Mouse (Mus musculus) spleen, postnatal 10 days (tissue): ENCODE results near the gene Dennd6a.
"Not testable (repeated sequence)": the region's sequence is repeated elsewhere in the genome, so short reads cannot be mapped to it uniquely, and the experiment has no call there.

ENCODE experiments used
- DNase-seq, 2 experiments: peaks; one replicate each; pipeline ENCODE4 v3.0.0; 2021 to 2022; ENCODE audit warnings: low spot score in 2 of 2

Gene Dennd6a

DNA sequence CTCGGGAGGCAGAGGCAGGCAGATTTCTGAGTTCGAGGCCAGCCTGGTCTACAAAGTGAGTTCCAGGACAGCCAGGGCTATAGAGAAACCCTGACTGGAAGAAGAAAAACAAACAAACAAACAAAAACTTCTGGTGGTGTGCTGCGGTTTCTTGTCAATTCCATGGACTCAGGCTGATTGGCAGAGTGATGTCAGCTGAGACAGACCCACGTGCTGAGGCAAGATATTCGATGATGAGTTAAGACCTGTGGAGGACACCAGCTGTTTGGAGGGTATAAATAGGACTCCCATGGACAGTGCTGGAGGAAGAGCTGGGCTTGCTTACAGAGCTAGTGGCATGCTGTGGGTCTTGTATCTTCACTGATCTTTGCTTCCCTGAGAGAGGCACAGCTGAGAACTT is at the start of gene Dennd6a:
Dennd6a (plus strand) TSS at position 301 of the 400 bp plus-strand sequence.
- DNase-seq, result not testable (repeated sequence)

DNA sequence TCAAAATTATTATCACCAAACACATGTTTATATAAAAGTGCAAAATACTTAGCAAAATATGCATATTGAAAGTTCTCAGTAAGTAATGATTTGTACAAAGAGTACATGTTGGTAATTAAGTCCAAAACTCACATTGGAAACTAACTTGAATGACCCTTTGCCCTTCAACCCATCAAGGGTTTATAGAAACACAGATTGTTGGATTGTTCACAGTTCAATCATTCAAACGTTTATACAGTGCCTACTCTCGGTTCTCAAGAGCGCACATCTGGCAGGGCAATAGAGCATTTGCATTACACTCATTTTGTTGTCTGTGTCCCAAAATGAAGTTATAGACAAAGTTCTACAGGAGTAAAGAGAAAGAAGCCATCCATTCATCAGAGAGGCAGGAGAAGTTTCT is 47.7 kb upstream of the Dennd6a start:
- no peak for DNase-seq

DNA sequence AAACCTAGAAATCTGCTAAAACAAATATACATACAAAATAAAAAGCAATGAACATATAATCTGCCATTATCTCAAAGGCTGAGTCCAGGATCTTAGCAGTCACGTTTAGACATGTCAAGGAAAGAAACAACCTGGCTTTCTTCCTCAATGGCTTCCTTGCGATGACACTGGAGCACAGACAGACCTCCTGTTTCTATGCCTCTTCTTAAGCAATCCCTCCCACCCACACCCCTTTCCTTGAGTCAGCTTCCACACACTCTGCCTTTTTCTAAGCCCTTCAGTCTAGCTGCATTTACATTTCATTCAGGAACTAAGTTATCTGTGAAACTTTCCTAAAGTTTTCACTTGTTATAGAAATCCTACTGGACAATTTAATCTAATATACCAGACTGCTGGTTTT is 45.4 kb upstream of the Dennd6a start:
- no peak for DNase-seq

DNA sequence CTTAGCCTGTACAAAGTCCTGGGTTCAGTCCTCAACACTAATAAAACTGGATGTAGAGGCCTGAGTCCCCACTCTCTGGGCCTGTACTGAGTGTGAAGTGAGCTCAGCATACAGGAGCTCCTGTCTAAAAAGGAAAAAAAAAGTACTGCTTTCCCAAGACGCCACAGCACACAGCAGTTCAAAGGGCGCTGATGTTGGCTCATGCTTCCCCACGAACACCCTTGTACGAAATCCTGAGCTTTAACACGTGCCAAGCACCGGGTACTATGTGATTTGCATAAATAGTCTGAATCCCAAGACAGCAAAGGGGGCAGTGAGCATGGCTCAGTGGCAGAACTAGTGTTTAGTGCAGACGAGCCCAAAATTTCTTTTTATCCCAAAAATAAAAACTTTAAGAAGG is 43.3 kb upstream of the Dennd6a start:
- DNase-seq, result no peak

DNA sequence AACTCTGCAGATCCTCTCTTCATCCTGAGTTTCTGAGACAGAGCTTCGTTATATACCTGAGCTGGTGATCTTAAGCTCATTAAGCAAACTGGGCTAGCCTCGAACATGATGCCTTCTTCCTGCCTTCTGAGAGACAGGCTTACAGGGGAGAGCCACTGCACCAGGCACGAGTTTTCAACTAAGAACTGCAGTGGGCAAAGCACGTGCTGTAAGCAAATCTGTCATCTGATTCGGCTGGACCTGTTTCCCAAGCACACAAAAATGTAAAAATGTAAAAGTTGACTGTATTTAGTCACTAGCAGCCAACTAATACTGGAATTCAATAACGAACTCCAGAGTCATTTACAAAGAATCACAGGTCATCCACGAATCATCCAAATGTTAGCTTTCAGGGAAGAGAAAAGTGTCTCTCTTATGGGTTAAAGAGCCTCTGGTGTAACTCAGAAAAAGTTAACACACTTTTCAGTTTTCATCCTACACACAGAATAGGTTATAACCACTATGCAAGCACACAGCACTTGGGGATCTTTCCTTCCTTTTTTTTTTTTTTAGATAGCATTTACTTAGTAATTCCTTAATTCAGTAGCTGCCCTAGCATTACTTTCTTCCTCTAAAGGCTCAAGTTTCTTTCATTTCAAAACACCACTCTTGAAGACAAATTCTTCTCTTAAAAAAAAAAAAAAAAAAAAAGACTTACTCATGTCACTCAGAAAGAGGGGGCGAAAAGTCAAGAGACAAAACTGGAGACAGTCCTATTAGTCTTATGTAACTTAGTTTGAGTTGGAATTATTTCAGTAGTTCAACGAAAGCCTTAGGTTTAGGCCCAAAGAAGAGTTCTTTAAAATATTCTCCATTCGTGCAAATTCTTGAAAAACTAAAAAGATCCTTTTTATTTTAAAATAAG is 42.0 kb upstream of the Dennd6a start:
- no peak for DNase-seq

DNA sequence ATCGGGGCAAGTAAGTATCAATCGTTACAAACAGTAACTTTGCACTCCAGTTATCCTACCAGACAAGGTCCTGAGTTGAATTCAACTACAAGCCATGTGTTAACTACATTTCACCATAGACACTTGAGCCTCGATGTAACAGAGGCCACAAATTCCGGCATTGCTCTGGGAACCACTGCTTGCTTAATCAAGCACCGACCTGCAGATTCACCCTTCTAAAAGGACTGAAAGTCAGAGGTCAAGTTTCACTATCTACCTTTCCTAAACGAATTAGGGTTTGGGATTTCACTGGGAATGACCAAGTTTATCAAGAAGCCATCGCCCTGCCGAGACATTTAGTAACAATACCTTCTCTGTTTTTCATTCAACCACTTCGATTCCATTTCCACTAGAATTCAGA is 40.9 kb upstream of the Dennd6a start:
- DNase-seq, result peak in 1 of 2 experiments; percentile 10

DNA sequence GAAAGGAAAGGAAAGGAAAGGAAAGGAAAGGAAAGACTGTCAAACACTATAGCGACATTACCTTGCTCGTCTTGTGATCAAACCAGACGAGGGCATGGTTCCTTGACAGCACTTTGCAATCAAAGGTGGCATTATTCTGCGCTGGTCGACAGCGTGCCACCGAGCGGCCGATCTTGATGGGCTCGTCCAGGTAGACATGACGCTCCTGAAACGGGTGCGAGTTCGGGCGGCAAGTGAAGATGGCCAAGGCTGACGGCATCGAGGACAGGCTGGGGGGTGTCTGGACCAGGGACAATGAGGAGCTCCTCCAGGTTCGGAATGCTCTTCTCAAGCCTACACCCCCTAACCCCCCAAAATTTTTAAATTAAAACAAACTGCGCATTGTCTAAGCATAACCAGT is 40.4 kb upstream of the Dennd6a start:
- DNase-seq, result peak; percentile 45 to 46

DNA sequence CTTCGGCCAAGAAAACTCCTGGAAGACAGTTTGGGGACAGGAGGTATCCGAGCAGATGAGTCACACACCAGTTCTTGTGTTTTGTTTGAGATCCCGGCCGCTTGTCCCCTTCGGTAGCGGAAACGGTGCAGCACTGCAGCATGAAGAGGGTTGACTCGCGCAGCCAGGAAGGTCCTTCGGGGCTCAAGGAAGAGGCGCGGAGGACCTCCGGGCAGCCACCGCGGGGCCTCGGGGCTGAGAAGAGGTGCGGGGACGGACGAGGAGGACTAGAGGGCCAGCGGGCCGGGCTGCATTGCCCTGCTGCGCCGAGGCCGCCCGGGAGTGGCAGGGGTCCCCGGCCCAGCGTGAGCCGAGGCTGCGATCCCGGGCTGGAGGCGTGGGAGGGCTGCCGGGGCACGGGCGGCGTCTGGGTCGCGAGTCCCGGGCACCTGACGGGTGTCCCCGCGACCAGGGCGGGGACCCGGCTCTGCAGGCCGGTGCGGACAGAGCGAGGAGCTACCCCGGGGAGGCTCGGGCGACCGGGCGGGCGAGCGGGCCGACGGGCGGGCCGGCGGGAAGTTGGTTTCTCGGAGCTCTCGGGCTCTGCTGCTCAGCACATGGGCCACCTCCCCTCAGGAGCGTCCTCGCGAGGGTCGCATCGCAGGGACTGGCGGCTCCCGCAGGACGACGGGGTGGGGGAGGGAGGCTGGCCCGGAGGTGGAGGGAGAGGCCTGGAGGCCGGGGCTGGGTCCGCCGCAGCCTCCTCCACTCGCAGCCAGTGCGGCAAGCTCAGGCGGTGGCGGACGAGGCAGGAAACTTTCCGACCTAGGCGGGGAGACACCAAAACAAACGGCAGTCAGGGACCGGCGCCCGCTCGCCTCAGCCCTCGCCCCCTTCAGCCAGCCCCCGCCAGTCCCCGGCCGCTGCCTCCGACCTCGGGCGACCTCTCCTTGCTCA is 39.6 kb upstream of the Dennd6a start:
- DNase-seq, result peak; percentile 68 to 79

DNA sequence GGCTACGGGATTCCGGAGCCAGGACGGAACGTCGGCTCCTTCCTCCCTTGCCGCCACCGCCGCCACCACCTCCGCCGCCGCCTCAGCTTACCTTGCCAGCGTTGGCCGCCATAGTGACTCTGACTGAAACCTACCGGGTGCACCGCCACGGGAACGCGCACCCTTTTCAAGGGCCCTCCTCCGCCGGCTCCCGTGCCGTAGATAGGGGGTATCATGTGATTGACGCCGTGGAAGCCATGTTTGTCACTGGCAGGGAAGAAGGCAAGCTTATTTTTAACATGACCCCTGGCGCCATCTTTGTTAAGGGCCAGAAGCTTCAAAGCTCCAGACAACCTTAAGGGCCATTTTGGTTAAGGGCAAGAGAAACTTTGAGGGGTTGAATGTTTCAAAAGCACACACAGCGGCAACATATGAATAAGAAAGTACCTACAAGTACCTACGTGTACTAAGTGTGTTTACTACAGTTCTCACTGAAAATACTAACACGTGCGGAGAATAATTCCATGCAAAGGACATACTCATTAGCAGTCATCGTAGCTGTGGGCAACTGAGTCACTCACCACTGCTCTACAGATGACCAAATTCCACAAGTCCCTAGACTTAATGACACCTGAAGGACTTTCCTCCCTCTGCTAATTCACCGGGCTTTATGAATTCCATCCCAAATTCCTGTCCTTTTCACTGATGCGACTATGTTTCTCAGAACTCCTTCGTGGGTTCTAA is 38.7 kb upstream of the Dennd6a start, which contains the start of gene Slmap:
Slmap (minus strand) TSS at position 175 of the 723 bp plus-strand sequence.
- DNase-seq, result peak; percentile 99

DNA sequence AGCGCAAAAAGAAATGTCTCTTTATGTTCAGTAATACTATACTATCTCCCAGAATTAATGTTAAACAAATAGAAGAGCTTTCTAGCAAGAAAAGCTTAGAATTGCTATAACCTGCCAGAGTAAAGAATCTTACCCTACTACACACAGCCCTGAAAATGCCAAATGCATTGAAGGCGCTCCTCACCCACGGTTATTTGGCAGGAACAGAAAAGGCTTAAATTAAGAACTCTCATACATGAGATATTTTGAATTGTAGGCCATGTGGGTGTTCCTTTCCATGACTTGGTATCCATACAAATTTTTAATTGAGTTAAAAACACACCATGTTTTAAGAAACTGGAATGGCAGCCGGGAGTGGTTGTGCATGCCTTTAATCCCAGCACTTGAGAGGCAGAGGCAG is 34.4 kb upstream of the Dennd6a start:
- no peak for DNase-seq

DNA sequence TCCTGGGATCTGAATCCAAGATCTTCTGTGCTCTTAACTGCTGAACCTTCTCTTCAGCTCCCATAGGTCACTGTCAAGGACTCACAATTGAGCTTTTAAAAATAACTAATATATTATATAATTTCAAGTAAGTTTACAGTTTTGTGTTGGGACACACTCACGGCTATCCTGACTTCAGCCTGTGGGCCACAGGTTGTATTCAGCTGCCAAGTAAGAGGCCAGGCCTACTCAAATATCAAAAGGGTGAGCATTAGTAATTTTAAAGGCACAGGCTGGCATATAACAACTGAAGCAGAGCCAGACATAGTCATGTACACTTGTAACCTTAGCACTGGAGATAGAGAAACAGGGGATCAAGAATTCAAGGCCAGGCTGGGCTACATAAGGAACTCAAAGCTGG is 33.1 kb upstream of the Dennd6a start:
- no peak for DNase-seq

DNA sequence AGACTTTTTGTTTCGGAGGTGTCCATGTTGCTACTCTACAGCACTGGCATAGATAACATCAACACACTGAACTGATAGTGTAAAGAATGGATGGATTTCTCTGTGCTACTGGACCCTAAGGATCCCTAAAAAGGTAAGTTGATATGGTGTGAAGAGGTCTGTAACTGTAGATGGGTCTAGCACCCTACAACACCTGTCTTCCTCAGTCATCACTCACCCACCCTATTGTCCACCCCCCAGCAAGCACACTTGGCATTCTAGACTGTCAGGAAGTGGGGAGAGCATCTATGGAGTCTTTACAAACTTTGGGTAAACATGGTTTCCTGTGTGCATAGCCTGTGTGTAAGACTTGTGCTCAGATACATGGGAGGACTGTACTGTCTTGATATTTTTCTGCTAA is 31.5 kb upstream of the Dennd6a start:
- no peak for DNase-seq

DNA sequence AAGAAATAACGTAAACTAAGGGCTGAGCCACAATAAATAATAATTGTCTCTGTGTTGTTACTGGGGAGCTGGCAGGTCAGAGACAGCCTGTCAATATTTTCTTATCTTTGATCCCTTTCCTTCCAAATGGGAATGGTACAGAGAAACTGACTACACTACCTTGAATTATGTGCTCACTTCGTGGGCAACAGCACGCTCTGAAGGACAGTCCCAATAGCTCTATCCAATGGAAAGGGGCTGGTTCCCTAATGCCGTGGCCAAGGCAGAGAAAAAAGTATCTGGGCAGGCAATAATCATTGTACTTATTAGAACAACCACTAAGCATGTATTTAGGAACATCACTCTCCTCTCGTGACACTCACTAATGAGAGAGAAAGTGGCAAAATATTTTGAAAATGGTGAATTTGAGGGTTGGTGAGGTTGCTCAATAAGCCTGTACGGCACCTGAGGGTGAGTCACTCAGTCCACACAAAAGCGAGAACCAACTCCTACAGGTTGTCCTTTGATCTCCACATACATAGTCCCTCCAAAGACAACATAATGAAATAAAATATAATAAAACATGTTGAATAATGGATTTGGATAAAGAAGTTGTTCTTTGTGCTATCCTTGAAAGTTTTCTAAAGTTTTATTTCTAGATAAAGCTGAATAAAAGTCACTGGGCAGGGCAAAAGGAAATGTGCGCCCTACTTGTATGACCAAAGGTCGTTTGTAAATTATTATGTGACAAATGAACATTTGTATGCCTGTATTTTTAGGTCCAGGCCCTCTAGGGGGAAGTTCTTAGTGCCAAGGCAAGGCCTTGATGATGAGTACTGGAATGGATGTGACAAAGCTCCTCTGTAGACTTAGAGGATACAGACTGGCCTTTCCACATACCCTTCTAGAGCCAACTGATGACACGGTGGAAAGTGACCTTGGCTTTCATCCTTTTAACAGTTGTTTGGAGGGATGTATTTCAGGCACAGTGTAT is 25.9 kb upstream of the Dennd6a start:
- no peak for DNase-seq

DNA sequence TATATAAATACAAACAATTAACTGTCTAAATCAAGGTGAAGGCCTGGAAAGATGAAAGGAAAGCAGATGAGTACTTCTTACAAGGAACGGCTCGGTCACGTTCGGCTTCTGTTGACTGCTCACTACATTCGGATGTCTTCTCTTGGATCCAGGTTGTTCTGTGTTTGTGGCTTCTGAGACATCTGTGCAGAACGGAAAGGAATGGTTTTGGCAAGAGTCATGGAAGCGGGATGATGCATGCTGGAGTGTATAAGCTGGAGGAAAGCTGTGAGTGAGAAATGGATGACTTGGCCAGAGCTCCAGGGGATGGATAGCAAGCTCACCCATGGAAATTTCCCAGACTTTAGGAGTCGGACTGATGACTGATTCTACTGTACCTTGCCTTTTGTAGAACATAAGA is 22.9 kb upstream of the Dennd6a start:
- no peak for DNase-seq

DNA sequence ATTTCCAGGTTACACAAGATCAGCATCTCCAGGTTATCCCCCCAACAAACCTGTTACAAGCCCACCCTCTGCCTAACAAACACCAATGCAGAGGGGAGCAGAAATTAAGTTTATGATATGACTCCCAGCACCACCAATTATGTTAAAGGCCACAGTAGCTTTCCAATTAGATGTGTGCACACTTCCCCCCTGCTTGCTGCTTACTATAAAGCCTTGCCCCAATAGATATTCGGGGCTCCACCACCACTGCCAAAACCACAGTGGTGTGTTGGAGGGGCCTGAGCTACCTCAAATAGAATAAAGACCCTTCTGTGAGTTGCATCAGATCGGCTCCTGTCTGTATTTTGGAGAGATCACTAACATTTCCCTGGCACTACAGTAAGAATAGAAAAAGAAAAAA is 21.2 kb upstream of the Dennd6a start:
- DNase-seq, result no peak

DNA sequence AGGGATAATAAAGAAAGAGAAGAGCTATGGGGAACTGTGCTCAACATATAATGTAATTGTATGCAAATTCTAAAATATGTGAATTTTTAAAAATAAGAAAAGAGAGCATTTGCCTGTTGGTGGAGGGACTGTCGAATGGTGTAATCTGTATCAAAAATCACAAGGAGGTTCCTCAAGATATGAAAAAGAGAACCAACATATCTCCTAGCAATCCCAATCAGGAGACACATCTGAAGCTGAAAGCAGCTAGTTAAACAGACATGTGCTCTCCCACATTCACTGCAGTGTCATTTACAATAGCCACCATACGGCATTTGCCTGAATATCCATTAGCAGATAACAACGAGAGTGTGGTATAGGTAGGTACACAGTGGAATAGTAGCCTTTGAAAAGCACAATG is 20.8 kb upstream of the Dennd6a start:
- DNase-seq, result no peak

DNA sequence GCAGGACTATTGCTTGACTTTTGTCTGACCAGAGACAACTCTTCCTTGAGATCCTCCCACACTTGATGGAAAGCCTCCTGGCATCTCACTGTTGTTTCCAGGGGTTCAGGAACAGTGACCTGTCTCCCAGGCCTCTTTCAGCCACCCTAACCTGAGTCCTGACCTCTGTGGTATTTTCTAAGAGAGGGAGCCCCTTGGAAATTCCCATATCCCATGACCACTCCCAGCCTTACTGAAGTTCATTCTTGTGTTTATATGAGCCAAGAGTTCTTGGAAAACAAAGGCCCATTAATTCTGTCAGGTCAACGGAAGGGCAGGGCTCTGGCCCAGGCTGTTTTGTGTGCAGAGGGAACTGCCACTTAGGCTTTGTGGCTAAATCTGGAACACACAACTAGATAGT is 16.1 kb upstream of the Dennd6a start:
- DNase-seq, result no peak

DNA sequence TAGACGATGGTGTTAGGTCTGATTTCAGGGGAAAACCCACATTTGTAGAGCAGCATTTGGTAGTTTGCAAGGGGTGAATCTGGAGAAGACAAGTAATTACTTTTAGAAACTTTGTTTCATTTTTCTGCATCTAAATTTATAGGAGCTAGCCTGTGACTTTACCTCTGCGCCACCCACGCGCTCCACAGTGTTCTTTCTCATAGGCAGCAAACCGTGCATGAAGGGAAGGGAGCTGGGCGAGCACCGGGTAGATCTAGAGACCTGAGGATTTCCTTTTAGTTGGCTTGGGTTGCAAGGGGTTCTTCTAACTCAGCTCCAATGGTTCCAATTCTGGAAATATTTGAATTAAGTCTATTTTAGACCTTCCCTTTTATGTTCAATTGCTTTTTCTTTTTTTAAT is 15.1 kb upstream of the Dennd6a start:
- DNase-seq, result no peak

DNA sequence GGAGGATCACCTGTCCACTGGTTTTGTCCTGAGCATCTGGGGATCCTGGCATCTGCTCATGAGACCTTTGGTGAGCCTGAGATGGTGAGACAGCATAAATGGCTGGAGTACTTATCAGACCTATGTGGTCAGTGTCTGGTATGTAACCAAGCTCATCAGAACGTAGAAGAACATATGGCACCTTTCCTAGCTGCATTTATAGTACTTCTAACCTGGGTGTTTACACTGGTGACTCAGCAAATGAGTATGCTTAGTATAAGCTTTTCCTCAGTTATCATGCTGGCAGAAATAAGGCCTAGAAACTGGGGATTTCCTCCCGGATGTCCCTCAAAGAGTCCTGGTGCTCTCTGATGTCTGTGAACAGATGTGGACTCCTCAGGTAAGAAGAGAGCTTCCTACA is 11.4 kb upstream of the Dennd6a start:
- no peak for DNase-seq

DNA sequence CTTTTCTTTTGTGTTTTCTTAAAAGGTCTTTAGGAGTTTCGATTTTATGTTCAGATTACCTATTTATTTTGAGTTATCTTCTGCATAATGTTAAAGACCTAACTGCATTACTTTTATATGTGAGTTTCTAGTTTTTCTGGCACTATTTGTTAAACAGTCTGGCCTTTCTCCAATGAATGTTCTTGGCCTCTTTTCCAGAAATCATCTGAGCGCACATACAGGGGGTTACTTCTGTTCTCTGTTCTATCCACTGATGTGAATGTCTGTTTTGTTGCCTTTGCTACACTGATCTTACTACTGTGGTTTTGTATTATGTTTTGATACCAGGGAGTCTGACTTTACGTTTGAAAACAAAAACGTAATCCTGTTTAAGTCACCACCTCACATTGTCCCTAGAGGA is 3.8 kb upstream of the Dennd6a start:
- DNase-seq, result no peak
